Mouse (Mus musculus) intestine, embryonic 15.5 days (tissue): ENCODE results near the gene Kansl1. TPM values are rescaled to one million over a fixed set of nuclear protein-coding genes. Genes with fewer than 3 reads are reported as not detected.

ENCODE experiments used
- ATAC-seq: fragments of 200-750 bp; cut with Nextera tagmentation; 2 replicates; pipeline ENCODE4 v1.8.0; 2017; ENCODE audit warnings: moderate TSS enrichment, moderate library complexity
- H3K27ac ChIP-seq: fragments of 300-500 bp; sonication (generic); 2 replicates; pipeline ENCODE4 v1.5.1; 2015; ENCODE audit warnings: mild to moderate bottlenecking, inconsistent platforms
- H3K27me3 ChIP-seq: fragments of 300-500 bp; sonication (generic); replicated peaks from 2 replicates; pipeline ENCODE4 v1.6.1; 2015; ENCODE audit warnings: inconsistent platforms
- H3K36me3 ChIP-seq: fragments of 300-500 bp; sonication (generic); 2 replicates; pipeline ENCODE4 v1.6.1; 2015; ENCODE audit warnings: inconsistent platforms
- H3K4me1 ChIP-seq: fragments of 300-500 bp; sonication (generic); replicated peaks from 2 replicates; pipeline ENCODE4 v1.6.1; 2015; ENCODE audit warnings: inconsistent platforms
- H3K4me2 ChIP-seq: fragments of 300-500 bp; sonication (generic); replicated peaks from 2 replicates; pipeline ENCODE4 v1.6.1; 2015; ENCODE audit warnings: mild to moderate bottlenecking, inconsistent platforms
- H3K4me3 ChIP-seq: fragments of 300-500 bp; sonication (generic); replicated peaks from 2 replicates; pipeline ENCODE4 v1.5.1; 2015; ENCODE audit warnings: inconsistent platforms
- H3K9ac ChIP-seq: fragments of 300-500 bp; sonication (generic); 2 replicates; pipeline ENCODE4 v1.6.1; 2015; ENCODE audit warnings: inconsistent platforms
- H3K9me3 ChIP-seq: fragments of 300-500 bp; sonication (generic); 2 replicates; pipeline ENCODE4 v1.6.1; 2016; ENCODE audit warnings: inconsistent platforms
- WGBS: fragments of 180-500 bp; shearing (Covaris S2); methylation state at CpG from one replicate; pipeline ENCODE4 v1.1.7; 2015; 5-methylcytosine and 5-hydroxymethylcytosine counted together
- polyA plus RNA-seq: library from polyadenylated mRNA; unstranded; fragments of >200 nt; fragmentation: Nextera tagmentation; extraction: Ambion mirVana; gene quantifications from 2 replicates; pipeline ENCODE4 v1.2.1, GENCODE M21; 2015

Gene Kansl1
- polyA plus RNA-seq, 1 experiment from 2014 or later, result 17.2 TPM

DNA sequence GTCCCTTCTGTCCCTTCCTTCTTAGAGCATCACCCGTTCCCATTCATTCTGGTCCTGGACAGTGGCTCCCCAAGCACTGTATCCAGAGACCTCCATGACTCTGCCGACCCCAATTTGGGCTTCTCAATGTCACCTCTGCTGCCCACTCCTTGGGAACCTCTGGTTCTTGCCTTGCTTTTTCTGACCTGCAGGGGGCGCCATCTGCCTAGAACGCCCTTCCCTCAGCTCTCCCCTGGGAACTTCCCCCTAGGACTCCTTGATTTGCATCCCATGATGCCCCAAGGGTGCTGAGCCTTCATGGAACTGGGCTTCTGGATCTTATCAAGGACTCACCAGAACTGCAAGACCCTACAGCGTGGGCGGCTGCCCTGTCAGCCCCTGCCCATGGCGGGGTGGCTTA, 157.0 kb downstream of the Kansl1 start:
- WGBS, result 72% methylated on average over 7 of the region's 7 CpGs

DNA sequence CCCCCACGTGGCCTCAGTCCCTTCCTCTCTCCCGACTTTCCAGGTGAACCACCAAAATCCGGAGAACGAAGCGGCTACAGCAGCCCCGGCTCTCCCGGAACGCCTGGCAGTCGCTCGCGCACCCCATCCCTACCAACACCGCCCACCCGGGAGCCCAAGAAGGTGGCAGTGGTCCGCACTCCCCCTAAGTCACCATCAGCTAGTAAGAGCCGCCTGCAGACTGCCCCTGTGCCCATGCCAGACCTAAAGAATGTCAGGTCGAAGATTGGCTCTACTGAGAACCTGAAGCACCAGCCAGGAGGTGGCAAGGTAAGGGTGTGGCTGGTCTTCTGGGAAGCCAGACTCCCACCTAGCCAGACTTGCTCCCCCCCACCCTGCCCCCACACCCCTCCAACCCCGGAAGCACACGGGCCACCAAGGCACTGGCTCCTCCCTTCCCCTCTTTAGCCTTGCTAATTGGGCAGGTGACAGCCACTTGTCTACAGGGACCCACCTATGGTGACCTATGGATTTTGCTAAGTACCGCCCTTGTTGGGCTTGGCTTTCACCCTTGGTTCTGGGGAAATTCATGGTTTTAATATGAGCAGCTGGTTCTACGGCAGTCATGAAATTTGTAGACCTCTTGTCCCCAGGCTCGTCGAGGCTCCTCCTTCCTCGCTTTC, 158.3 kb downstream of the Kansl1 start:
- Histone ChIP-seq H3K9me3 (no peaks in the 10 kb centered on the region), H3K36me3 (no peaks in the 10 kb centered on the region), H3K9ac (0 out of 2 replicates have a peak overlapping the region, but pooled peaks have one; percentile 8), H3K27me3 (0 out of 2 replicates have a peak, but pooled peaks cover 8% of the 10 kb centered on the region), H3K27ac (no peak overlapping the region), H3K4me3 (peak overlapping the region; percentile 27), H3K4me2 (peak overlapping the region; percentile 64), H3K4me1 (0 out of 2 replicates have a peak, but pooled peaks cover 4% of the 10 kb centered on the region)
- peak; percentile 90 for ATAC-seq
- 12% methylated on average over 23 of the region's 23 CpGs for WGBS

More for the DNA sequence above, 157.0 kb downstream of the Kansl1 start:
- Histone ChIP-seq H3K4me1 (peaks cover 8% of the 10 kb centered on the region; the same call in 1 of the 2 replicates), H3K36me3 (no peaks in the 10 kb centered on the region), H3K9me3 (no peaks in the 10 kb centered on the region), H3K4me2 (no peak overlapping the region), H3K27ac (no peak overlapping the region), H3K27me3 (0 out of 2 replicates have a peak, but pooled peaks cover 8% of the 10 kb centered on the region), H3K4me3 (no peak overlapping the region), H3K9ac (no peak overlapping the region)
- ATAC-seq, result no peak

DNA sequence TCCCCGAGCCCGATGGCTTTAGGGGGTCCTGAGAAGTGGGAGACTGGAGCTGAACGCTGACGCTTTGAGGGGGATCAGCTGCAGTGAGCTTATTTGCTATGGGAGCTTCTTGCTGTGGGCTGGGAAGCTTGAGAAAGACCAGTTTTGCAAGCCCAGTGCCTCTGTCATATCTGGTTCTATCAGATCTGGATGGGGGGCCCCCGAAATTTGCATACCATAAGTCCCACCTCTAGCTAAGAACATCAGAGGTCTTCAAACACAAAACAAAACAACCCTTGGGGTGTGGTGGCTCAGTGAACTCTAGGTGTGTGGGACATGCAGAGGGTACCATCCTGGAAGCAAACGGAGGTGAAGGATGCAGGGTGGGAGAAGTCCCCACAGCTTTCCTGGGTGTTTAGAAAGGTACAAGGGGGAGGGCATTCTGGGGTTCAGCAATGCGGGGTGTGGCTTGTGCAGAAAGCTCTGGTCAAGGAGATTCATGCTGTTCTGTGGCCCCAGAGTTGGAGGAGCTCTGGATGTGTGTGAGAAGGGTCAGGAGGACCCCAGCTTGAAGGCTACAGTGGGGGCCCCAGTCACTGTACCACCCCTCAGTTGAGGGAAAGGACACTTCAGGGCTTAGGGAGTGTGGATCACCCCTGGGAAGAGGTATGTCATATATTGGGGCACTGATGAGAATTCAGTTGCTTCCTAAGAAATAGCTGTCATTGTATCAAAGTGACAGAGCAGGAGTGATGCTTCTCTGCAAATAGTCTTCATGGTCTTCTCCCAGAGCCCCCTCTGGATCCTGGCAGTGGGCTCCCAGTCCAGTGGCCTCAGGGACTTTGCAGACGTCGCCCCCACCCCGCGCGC, 159.1 kb downstream of the Kansl1 start:
- H3K27me3 ChIP-seq, result 0 out of 2 replicates have a peak, but pooled peaks cover 8% of the 10 kb centered on the region
- 0 out of 2 replicates have a peak overlapping the region, but pooled peaks have one; percentile 8 for H3K9ac ChIP-seq
- H3K9me3 ChIP-seq, result no peaks in the 10 kb centered on the region
- ATAC-seq, result no peak
- no peaks in the 10 kb centered on the region for H3K36me3 ChIP-seq
- WGBS, result 37% methylated on average over 12 of the region's 12 CpGs
- H3K4me3 ChIP-seq, result peak overlapping the region; percentile 27
- H3K27ac ChIP-seq, result no peak overlapping the region
- H3K4me1 ChIP-seq, result 0 out of 2 replicates have a peak, but pooled peaks cover 4% of the 10 kb centered on the region
- H3K4me2 ChIP-seq, result peak overlapping the region; percentile 64

DNA sequence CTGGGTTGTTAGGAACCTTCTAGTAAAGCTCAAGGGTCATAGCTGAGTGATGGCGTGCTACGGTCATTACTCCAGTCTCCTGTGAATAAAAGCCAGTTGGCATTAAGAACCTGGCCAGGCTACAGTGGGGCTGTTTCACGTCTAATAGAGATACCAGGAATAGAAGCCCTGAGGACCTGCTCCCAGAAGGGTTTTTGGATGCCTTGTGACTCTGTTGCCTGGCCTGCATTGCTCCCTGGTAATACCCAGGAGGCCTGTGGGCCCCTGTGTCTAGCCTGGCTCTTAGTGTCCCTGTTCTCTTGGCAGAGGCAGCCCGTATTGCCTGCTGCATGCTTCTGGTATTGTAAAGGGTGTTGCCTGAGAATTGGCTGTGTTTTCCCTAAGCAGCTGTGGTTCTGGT, 161.5 kb downstream of the Kansl1 start:
- Histone ChIP-seq H3K27me3 (0 out of 2 replicates have a peak, but pooled peaks cover 8% of the 10 kb centered on the region), H3K4me2 (no peak overlapping the region), H3K4me1 (0 out of 2 replicates have a peak, but pooled peaks cover 4% of the 10 kb centered on the region), H3K36me3 (no peaks in the 10 kb centered on the region), H3K9ac (no peak overlapping the region), H3K9me3 (no peaks in the 10 kb centered on the region), H3K4me3 (no peak overlapping the region), H3K27ac (no peak overlapping the region)
- no peak for ATAC-seq
- 76% methylated on average over 4 of the region's 4 CpGs for WGBS

DNA sequence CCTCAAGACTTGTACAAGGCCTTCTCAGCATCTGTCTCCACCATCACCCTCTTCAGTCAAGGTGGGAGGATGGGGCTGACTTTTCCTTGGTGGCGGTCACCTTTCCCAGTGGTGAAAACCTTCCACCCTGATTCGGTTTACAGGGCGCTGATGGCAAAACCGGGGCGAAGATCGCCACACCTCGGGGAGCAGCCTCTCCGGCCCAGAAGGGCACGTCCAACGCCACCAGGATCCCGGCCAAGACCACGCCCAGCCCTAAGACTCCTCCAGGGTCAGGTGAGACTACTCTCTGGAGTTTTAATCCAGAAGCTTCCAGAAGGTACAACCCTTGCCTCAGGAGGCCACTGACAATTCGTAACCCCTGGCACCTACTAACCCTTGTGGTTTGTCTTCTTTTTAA, 162.2 kb downstream of the Kansl1 start:
- Histone ChIP-seq H3K9me3 (no peaks in the 10 kb centered on the region), H3K4me1 (0 out of 2 replicates have a peak, but pooled peaks cover 4% of the 10 kb centered on the region), H3K4me2 (no peak overlapping the region), H3K9ac (no peak overlapping the region), H3K27me3 (0 out of 2 replicates have a peak, but pooled peaks cover 8% of the 10 kb centered on the region), H3K36me3 (no peaks in the 10 kb centered on the region), H3K27ac (no peak overlapping the region), H3K4me3 (no peak overlapping the region)
- no peak for ATAC-seq
- 92% methylated on average over 13 of the region's 13 CpGs for WGBS

DNA sequence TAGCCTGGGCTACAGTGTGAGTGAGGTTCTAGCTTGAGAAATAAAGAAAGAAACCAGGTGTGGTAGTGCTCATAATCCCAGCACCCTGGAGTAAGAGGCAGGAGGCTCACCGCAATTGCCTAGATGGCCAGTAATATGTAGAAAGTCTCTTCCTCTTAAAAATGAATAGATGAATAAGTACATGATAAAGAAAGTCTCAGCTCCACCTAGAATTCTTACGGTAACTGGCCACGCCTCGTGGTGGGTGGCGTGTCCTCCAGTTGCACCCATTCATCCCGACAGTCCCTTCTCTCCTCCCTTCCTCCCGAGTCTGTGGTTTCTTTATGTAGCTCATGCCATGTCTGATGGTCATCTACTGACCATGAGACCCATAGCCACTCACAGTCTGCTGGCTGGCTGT, 162.9 kb downstream of the Kansl1 start:
- Histone ChIP-seq H3K27me3 (0 out of 2 replicates have a peak, but pooled peaks cover 8% of the 10 kb centered on the region), H3K9ac (no peak overlapping the region), H3K4me1 (0 out of 2 replicates have a peak, but pooled peaks cover 4% of the 10 kb centered on the region), H3K4me3 (no peak overlapping the region), H3K27ac (no peak overlapping the region), H3K4me2 (no peak overlapping the region), H3K9me3 (no peaks in the 10 kb centered on the region), H3K36me3 (no peaks in the 10 kb centered on the region)
- WGBS, result 88% methylated on average over 7 of the region's 7 CpGs
- ATAC-seq, result no peak

DNA sequence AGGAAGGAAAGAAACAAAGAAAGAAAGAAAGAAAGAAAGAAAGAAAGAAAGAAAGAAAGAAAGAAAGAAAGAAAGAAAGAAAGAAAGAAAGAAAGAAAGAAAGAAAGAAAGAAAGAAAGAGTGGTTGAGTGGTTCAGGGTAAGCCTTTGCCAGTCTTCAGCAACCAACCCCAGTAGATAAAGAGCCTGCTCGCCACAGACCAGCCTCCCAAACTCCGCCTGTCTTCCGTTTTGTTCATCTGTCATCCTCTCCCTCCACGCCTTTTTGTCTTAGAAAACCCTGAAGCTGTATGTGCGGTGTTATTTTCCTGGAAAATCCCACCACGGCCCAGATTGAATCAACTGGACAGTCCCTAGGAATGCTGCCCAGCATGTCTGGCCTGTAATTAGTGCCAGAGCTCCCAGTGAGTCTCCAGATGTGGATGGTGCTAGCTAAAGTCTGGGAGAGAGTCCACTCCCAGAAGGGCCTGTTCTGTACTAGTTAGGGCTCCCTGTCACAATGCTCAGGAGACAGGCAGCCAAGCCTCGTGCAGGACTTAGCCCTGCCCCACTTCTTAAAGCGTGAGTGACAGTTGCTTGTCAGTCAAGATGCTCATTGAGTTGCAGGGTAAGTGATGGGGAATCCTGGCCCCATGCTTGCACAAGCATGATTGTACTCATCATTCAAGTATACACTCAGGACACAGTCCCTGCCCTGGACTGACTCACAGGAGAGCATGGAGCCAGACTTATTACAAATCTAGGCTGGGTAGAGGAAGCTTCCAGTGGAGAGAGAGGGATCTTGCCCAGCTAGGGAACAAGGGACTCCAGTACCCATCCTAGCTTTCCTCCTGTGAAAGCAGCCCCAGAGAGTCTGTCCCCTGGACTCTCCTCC, 165.3 kb downstream of the Kansl1 start:
- H3K27ac ChIP-seq, result no peak overlapping the region
- H3K4me2 ChIP-seq, result no peak overlapping the region
- H3K9me3 ChIP-seq, result no peaks in the 10 kb centered on the region
- H3K27me3 ChIP-seq, result no peaks in the 10 kb centered on the region
- no peaks in the 10 kb centered on the region for H3K36me3 ChIP-seq
- no peak for ATAC-seq
- no peaks in the 10 kb centered on the region for H3K4me1 ChIP-seq
- H3K9ac ChIP-seq, result no peak overlapping the region
- no peak overlapping the region for H3K4me3 ChIP-seq
- WGBS, result 64% methylated on average over 8 of the region's 8 CpGs

DNA sequence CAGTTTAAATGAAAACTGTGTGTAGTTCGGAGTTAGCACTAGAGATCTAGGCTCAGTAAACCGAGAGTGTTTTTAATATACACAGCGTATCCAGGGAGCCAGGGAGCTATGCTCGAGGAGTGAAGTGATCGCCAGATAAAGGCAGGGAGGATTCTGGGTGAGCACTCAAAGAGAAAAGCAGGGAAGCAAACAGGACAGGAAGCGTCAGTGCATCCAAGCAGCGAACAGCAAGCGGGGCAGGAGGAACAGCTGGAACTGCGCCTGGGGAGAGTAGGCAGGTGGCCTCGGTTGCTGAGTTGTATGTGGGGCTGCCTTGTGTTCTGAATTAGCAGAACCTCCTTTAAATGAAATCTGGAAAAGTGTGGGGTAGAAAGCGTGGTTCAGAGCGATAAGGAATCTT, 166.0 kb downstream of the Kansl1 start:
- Histone ChIP-seq H3K4me3 (no peak overlapping the region), H3K4me1 (no peaks in the 10 kb centered on the region), H3K9ac (no peak overlapping the region), H3K27me3 (no peaks in the 10 kb centered on the region), H3K4me2 (no peak overlapping the region), H3K36me3 (no peaks in the 10 kb centered on the region), H3K9me3 (no peaks in the 10 kb centered on the region), H3K27ac (no peak overlapping the region)
- no peak for ATAC-seq
- WGBS, result 52% methylated on average over 12 of the region's 12 CpGs

DNA sequence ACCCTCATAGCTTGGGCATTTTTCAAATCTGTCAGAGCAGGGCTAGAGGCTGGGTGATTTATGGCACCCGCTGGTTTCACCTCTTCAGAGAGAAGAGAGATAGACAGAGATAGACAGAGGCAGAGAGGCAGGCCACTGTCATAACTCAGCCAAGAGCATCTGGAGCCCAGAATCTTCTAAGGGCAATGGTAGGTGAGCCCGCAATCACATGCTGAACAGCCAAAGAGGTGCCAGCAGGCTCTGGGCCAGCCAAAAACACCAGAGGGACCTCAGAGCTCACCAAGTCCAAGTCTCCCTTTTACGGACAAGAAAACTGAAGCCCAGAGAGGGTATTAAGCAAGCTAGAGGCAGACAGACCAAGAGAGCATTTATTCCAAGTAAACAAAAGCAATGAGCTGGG, 171.0 kb downstream of the Kansl1 start:
- WGBS, result 73% methylated on average over 3 of the region's 3 CpGs
- no peak for ATAC-seq
- H3K9me3 ChIP-seq, result no peaks in the 10 kb centered on the region

DNA sequence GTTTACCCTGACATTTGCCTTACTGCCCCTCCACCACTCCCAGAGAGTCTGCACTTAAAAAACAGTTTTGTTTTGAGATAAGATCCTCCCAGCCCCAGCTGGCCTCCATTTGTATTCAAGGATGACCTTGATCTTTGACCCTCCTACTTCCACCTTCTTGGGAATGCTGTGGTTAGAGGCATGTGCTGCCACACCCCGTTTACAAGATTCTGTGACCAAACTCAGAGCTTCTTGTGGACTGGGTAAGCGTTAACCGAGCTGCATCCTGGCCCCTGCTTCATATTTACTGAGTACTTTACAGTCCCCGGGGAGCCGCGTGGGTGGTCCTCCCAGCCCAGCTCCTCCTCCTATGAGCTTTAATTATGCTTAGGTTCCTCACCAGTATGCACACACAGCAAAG, 173.0 kb downstream of the Kansl1 start:
- H3K4me2 ChIP-seq, result no peak overlapping the region
- WGBS, result 12% methylated on average over 6 of the region's 6 CpGs
- ATAC-seq, result no peak
- H3K9me3 ChIP-seq, result no peaks in the 10 kb centered on the region
- no peaks in the 10 kb centered on the region for H3K36me3 ChIP-seq
- H3K27me3 ChIP-seq, result no peaks in the 10 kb centered on the region
- H3K9ac ChIP-seq, result no peak overlapping the region
- no peak overlapping the region for H3K4me3 ChIP-seq
- no peak overlapping the region for H3K27ac ChIP-seq
- H3K4me1 ChIP-seq, result peaks cover 11% of the 10 kb centered on the region; the same call in 1 of the 2 replicates

More for the DNA sequence above, 171.0 kb downstream of the Kansl1 start:
- no peak overlapping the region for H3K4me2 ChIP-seq
- no peaks in the 10 kb centered on the region for H3K27me3 ChIP-seq
- H3K4me3 ChIP-seq, result no peak overlapping the region
- no peaks in the 10 kb centered on the region for H3K36me3 ChIP-seq
- H3K9ac ChIP-seq, result no peak overlapping the region
- H3K27ac ChIP-seq, result no peak overlapping the region
- H3K4me1 ChIP-seq, result peaks cover 6% of the 10 kb centered on the region; the same call in 1 of the 2 replicates

DNA sequence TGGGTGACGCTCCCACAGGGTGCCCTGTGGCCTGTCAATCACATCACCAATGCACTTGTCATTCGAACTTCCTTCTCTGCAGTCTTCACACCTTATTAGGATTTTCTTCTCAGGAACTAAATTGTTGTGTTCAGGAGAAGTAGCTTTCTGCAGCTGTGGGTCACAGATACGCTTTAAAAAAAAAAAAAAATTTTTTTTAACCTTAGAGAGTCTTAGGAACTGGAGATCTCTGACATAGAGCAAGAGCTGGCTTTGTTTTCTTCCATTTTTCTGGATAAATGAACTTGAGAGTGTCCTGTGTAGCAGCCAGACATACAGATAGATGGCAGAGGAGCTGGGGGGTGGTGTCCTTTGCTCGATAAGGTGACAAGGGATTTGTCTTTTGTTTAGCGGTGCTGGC, 173.5 kb downstream of the Kansl1 start:
- H3K9ac ChIP-seq, result no peak overlapping the region

More for the DNA sequence above, 173.5 kb downstream of the Kansl1 start:
- H3K27ac ChIP-seq, result no peak overlapping the region
- H3K9me3 ChIP-seq, result no peaks in the 10 kb centered on the region
- no peak overlapping the region for H3K4me2 ChIP-seq
- ATAC-seq, result no peak
- no peak overlapping the region for H3K4me3 ChIP-seq
- 55% methylated on average over 5 of the region's 5 CpGs for WGBS
- peaks cover 11% of the 10 kb centered on the region; the same call in 1 of the 2 replicates for H3K4me1 ChIP-seq
- H3K27me3 ChIP-seq, result no peaks in the 10 kb centered on the region
- H3K36me3 ChIP-seq, result no peaks in the 10 kb centered on the region
